Mouse (Mus musculus) cerebellum, adult 9-10 months (tissue): ENCODE results near the gene Ctnnd2.
"Not testable (repeated sequence)": the region's sequence is repeated elsewhere in the genome, so short reads cannot be mapped to it uniquely, and the experiment has no call there.

ENCODE experiments used
- DNase-seq: peaks from one replicate; pipeline ENCODE4 v3.0.0; 2022

Ctnnd2 gene

GRCm38 (mm10) chr15:30172391-30173281 lies at the start of gene Ctnnd2:
Gene Ctnnd2, plus strand, starts transcription at chr15:30172593.
- DNase-seq = peak; percentile 87

- no peak for DNase-seq
Measured at GRCm38 (mm10) chr15:30130705-30131104, 41.7 kb upstream of the Ctnnd2 start.

- DNase-seq = not testable (repeated sequence)
Measured at GRCm38 (mm10) chr15:30139626-30140025, 32.8 kb upstream of the Ctnnd2 start.

- no peak for DNase-seq
Measured at GRCm38 (mm10) chr15:30145413-30145812, 27.0 kb upstream of the Ctnnd2 start.

GRCm38 (mm10) chr15:30152176-30152575 lies 20.2 kb upstream of the Ctnnd2 start:
- no peak for DNase-seq

GRCm38 (mm10) chr15:30157975-30158374 lies 14.4 kb upstream of the Ctnnd2 start:
- DNase-seq = no peak

GRCm38 (mm10) chr15:30170031-30170430 lies 2.4 kb upstream of the Ctnnd2 start:
- DNase-seq = no peak

GRCm38 (mm10) chr15:30171493-30172195 lies 749 bp upstream of the Ctnnd2 start:
- no peak for DNase-seq

- DNase-seq = peak; percentile 65
Measured at GRCm38 (mm10) chr15:30173370-30173941, 1.1 kb downstream of the Ctnnd2 start.

- DNase-seq = peak; percentile 44
Measured at GRCm38 (mm10) chr15:30174321-30174720, 1.9 kb downstream of the Ctnnd2 start.

- DNase-seq = no peak
Measured at GRCm38 (mm10) chr15:30184020-30184419, 11.6 kb downstream of the Ctnnd2 start.

GRCm38 (mm10) chr15:30190872-30191271 lies 18.5 kb downstream of the Ctnnd2 start:
- peak; percentile 90 for DNase-seq

- peak; percentile 88 for DNase-seq
Measured at GRCm38 (mm10) chr15:30191931-30192668, 19.7 kb downstream of the Ctnnd2 start.

- no peak for DNase-seq
Measured at GRCm38 (mm10) chr15:30198429-30198828, 26.0 kb downstream of the Ctnnd2 start.

GRCm38 (mm10) chr15:30199785-30200184 lies 27.4 kb downstream of the Ctnnd2 start:
- DNase-seq = no peak

GRCm38 (mm10) chr15:30201211-30201610 lies 28.8 kb downstream of the Ctnnd2 start:
- no peak for DNase-seq

- DNase-seq = no peak
Measured at GRCm38 (mm10) chr15:30201617-30202016, 29.2 kb downstream of the Ctnnd2 start.

- DNase-seq = no peak
Measured at GRCm38 (mm10) chr15:30212746-30213145, 40.4 kb downstream of the Ctnnd2 start.

- DNase-seq = peak; percentile 84
Measured at GRCm38 (mm10) chr15:30215871-30216270, 43.5 kb downstream of the Ctnnd2 start.

GRCm38 (mm10) chr15:30229112-30229511 lies 56.7 kb downstream of the Ctnnd2 start:
- DNase-seq = peak; percentile 65

- DNase-seq = no peak
Measured at GRCm38 (mm10) chr15:30235210-30236034, 63.0 kb downstream of the Ctnnd2 start.

- no peak for DNase-seq
Measured at GRCm38 (mm10) chr15:30240881-30241280, 68.5 kb downstream of the Ctnnd2 start.
